Mouse (Mus musculus) kidney, adult 2 months (tissue): ENCODE data around the gene Prr19. TPM values are rescaled to one million over a fixed set of nuclear protein-coding genes. Genes with fewer than 3 reads are reported as not detected.

Experiments
- DNase-seq: peaks from one replicate; pipeline ENCODE4 v3.0.0; 2021
- H3K27ac ChIP-seq: fragments of 200-500 bp; 2 replicates; pipeline ENCODE4 v1.5.1; 2012; ENCODE audit warnings: low read depth, low read length, control low read depth, inconsistent platforms; ENCODE audit not compliant: insufficient read depth
- H3K27me3 ChIP-seq: fragments of 200-500 bp; replicated peaks from 2 replicates; pipeline ENCODE4 v1.6.1; 2012; ENCODE audit warnings: mild to moderate bottlenecking, moderate library complexity, low read length, inconsistent platforms; ENCODE audit not compliant: control insufficient read depth, insufficient read depth
- H3K36me3 ChIP-seq: fragments of 200-500 bp; 2 replicates; pipeline ENCODE4 v1.6.1; 2012; ENCODE audit warnings: mild to moderate bottlenecking, moderate library complexity, low read length, inconsistent platforms; ENCODE audit not compliant: control insufficient read depth, insufficient read depth
- H3K4me1 ChIP-seq: fragments of 200-500 bp; 2 replicates; pipeline ENCODE4 v1.6.1; 2011; ENCODE audit warnings: low read length; ENCODE audit not compliant: control insufficient read depth, insufficient read depth
- H3K4me3 ChIP-seq: fragments of 200-500 bp; 2 replicates; pipeline ENCODE4 v1.5.1; 2011; ENCODE audit warnings: mild to moderate bottlenecking, low read depth, low read length, control low read depth; ENCODE audit not compliant: insufficient read depth
- CTCF ChIP-seq: fragments of 200-500 bp; conservative IDR thresholded peaks from 2 replicates; pipeline ENCODE4 v1.5.1; 2011; ENCODE audit warnings: low read depth, mild to moderate bottlenecking, control low read depth, low read length, moderate library complexity, mixed read lengths; ENCODE audit not compliant: insufficient read depth, insufficient read length
- POLR2A ChIP-seq: fragments of 200-500 bp; IDR thresholded peaks from one replicate; pipeline ENCODE4 v1.6.1; 2011; ENCODE audit warnings: low read depth, low read length, control low read depth
- WGBS: fragments of 180-500 bp; shearing (Covaris S2); methylation state at CpG from one replicate; pipeline ENCODE4 v1.1.7; 2018; 5-methylcytosine and 5-hydroxymethylcytosine counted together
- polyA plus RNA-seq: library from polyadenylated mRNA; depleted of rRNA; stranded (reverse); fragments of >200 nt; gene quantifications from 2 replicates; pipeline ENCODE4 v1.2.3, GENCODE M21; 2012

Gene Prr19
- polyA plus RNA-seq, 1 experiment, result 0.08 TPM

DNA sequence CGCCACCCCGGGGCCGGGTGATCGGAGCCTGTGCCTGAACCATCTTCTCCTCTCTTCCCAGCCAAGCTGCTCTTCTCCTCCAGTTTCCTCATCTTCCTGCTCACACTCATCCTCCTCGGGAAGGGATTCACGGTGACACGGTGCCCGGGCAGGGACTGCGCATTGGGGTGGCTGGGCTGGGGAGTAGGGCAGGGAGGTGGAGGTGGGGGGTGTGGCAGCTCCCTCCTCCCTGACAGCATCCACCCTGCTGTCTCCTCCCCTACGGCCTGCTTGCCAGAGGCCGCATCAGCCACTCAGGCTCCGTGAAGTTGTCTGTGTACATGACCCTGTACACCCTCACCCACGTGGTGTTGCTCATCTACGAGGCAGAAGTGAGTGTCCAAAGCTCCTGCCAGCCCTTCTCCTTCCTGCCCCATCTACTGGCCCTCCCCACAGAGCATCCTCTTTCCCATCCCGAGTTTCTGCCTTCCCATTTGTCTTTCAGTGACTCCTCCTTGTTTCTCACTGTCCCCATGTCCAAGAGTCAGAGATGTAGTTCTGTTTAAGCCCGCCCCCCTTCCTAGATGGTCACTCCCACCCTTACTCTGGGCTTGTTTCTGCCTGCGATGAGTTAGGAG is 7.6 kb downstream of the Prr19 start:
- no peaks in the 10 kb centered on the region for H3K27me3 ChIP-seq
- DNase-seq, result no peak
- H3K36me3 ChIP-seq, result no peaks in the 10 kb centered on the region
- TF ChIP-seq CTCF (no peak), POLR2A (no peak)
- 52% methylated on average over 17 of the region's 17 CpGs for WGBS
- peaks cover 2% of the 10 kb centered on the region; the same call in 1 of the 2 replicates for H3K4me1 ChIP-seq
- no peak overlapping the region for H3K27ac ChIP-seq
- H3K4me3 ChIP-seq, result no peak overlapping the region

- no peak for DNase-seq
- peaks cover 2% of the 10 kb centered on the region; the same call in 1 of the 2 replicates for H3K4me1 ChIP-seq
- TF ChIP-seq CTCF (no peak), POLR2A (no peak)
- H3K27ac ChIP-seq, result no peak overlapping the region
- H3K36me3 ChIP-seq, result no peaks in the 10 kb centered on the region
- no peaks in the 10 kb centered on the region for H3K27me3 ChIP-seq
- 89% methylated on average over 9 of the region's 9 CpGs for WGBS
- no peak overlapping the region for H3K4me3 ChIP-seq
Observed at GRCm38 (mm10) chr7:25309425-25309824, 8.2 kb downstream of the Prr19 start.

DNA sequence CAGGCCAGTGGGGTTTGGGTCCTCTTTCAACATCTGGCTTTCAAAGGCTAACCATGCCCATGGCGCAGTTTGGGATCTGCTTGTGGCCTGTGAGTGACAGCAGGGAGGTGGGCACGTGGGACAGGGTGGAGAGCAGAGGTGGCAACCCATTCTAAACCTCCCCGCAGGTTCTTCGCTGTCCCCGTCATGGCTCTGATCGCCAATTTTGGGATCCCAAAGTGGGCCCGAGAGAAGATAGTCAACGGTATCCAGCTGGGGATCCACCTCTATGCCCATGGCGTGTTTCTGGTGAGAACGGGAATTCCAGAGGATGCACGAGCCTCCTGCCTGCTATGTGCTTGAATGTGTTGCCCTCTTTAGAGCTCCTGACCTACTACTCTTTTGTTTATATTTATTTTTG is 10.0 kb downstream of the Prr19 start:
- no peak overlapping the region for H3K4me3 ChIP-seq
- WGBS, result 83% methylated on average over 11 of the region's 11 CpGs
- TF ChIP-seq POLR2A (no peak), CTCF (no peak)
- peaks cover 5% of the 10 kb centered on the region; the same call in 1 of the 2 replicates for H3K4me1 ChIP-seq
- H3K36me3 ChIP-seq, result no peaks in the 10 kb centered on the region
- peaks cover 8% of the 10 kb centered on the region for H3K27me3 ChIP-seq
- no peak for DNase-seq
- H3K27ac ChIP-seq, result no peak overlapping the region

DNA sequence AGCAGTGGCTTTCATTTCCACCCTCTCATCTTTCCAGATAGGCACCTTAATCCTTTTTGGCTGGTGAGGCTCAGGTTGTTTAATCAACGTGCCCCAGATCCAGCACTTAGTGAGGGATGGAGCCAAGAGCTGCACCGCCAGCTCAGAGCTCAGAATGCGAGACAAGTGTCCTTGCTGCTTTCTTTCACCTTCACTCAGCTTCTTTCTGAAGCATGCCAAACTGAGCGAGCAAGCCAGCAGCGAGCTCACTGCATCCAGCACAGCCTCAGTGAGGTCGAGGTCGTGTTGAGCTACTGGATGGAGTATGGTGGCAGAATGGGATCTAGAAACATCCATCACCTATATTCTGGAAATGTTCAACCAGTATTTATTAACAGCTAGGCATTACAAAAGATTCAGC is 12.1 kb downstream of the Prr19 start:
- TF ChIP-seq POLR2A (no peak), CTCF (no peak)
- Histone ChIP-seq H3K27ac (no peak overlapping the region), H3K4me1 (peaks cover 5% of the 10 kb centered on the region; the same call in 1 of the 2 replicates), H3K4me3 (no peak overlapping the region), H3K27me3 (peaks cover 8% of the 10 kb centered on the region), H3K36me3 (no peaks in the 10 kb centered on the region)
- WGBS, result 44% methylated on average over 7 of the region's 7 CpGs
- no peak for DNase-seq

GRCm38 (mm10) chr7:25314606-25315305 is 13.5 kb downstream of the Prr19 start:
- 11% methylated on average over 51 of the region's 51 CpGs for WGBS
- Histone ChIP-seq H3K4me1 (peaks cover 5% of the 10 kb centered on the region; the same call in 1 of the 2 replicates), H3K27ac (no peak overlapping the region), H3K27me3 (peaks cover 8% of the 10 kb centered on the region), H3K4me3 (peak overlapping the region; percentile 12; the same call in 1 of the 2 replicates), H3K36me3 (no peaks in the 10 kb centered on the region)
- TF ChIP-seq POLR2A (no peak), CTCF (no peak)
- no peak for DNase-seq

- Histone ChIP-seq H3K4me3 (peak overlapping the region; percentile 12; the same call in 1 of the 2 replicates), H3K36me3 (no peaks in the 10 kb centered on the region)
Observed at GRCm38 (mm10) chr7:25315306-25316041, 14.3 kb downstream of the Prr19 start.

More at GRCm38 (mm10) chr7:25315306-25316041, 14.3 kb downstream of the Prr19 start:
- TF ChIP-seq CTCF, result no peak
- TF ChIP-seq POLR2A, result no peak
- DNase-seq, result no peak
- 2% methylated on average over 69 of the region's 69 CpGs for WGBS
- H3K27me3 ChIP-seq, result peaks cover 8% of the 10 kb centered on the region
- H3K4me1 ChIP-seq, result peaks cover 5% of the 10 kb centered on the region; the same call in 1 of the 2 replicates
- H3K27ac ChIP-seq, result no peak overlapping the region
